Mouse (Mus musculus) erythroblast, embryonic 14.5 days (primary cell): ENCODE data around the gene H2al2a.

ENCODE experiments used
- GATA1 ChIP-seq: IDR thresholded peaks from 2 replicates; pipeline ENCODE4 v1.6.1; 2012; ENCODE audit warnings: low read length, inconsistent platforms, mixed read lengths
- TAL1 ChIP-seq: IDR thresholded peaks from 3 replicates; pipeline ENCODE4 v1.6.1; 2012; ENCODE audit warnings: low read length, inconsistent platforms, mixed read lengths

DNA sequence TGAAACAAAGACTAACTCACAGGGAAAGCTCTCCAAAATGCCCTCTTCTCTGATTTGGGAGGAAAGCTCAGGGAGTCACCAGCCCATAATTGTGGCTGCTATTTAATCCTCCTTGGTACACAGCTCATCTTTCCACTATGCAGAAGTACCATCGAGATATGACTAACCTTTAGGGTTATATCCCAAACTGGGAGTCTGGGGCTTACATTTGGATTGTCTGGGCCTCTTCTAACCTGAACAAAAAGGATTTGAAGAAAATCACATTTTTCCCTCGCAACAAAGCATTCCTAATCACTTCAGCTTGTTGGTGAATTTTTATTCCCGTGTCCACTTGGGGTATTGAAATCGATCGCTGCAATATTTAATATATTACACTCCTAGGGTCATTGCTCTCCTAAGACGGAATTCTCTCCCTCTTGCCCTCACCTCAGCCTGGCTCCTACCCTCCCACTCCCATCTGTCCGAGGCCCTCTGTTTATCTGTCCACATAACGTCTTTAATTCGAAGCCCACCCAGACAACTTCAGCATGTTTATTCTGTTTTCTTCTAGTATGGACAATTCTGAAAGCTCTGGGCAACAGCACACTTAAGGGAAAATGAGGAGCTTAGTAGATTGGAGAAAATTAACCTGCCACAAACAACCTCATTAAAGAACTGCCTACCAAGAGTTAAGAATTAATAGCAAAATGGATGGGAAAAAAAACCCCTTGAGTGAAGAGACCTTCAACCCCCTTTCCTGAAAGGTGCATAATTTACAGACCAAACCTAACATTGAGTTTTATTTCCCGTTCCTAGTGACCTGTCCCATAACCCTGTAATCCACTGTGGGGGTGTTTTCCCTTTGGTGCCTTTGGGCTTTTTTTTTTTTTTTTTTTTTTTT lies 37.9 kb upstream of the H2al2a start:
- no peak for TF ChIP-seq GATA1
- TF ChIP-seq TAL1: no peak
